Mouse (Mus musculus) liver, embryonic 15.5 days (tissue): Measurements from ENCODE around the gene Cd27. TPM values are rescaled to one million over a fixed set of nuclear protein-coding genes. Genes with fewer than 3 reads are reported as not detected.

ENCODE experiments used
- microRNA-seq: library from miRNA; unstranded; fragments of <30 nt; microRNA quantifications from one replicate; pipeline ENCODE4, GENCODE M21; 2016
- polyA plus RNA-seq: library from polyadenylated mRNA; unstranded; fragments of >200 nt; fragmentation: Nextera tagmentation; extraction: Ambion mirVana; gene quantifications from 2 replicates; pipeline ENCODE4 v1.2.1, GENCODE M21; 2015

Cd27 gene
- polyA plus RNA-seq, 1 experiment from 2014 or later: 1.3 TPM

Small RNA genes lying within 50 kb of the gene (microRNA-seq; reads per million reads assigned to microRNA genes)
- 2.5 reads per million, percentile 2 among the genes with 10 or more reads in this experiment for gene Mir3098
- gene Mir8113: not detected

Other genes with a start within 250 kb of the Cd27 start
- 0.07 TPM in 2 replicates for gene Pianp, start 240.3 kb downstream of the Cd27 start, polyA plus RNA-seq
- gene Zfp384, start 227.9 kb downstream of the Cd27 start, polyA plus RNA-seq: 4.1 and 4.7 TPM in 2 replicates
- 27.6 and 30.9 TPM in 2 replicates for gene Ing4, start 197.2 kb downstream of the Cd27 start, polyA plus RNA-seq
- 1.7 and 2.4 TPM in 2 replicates for gene Acrbp, start 187.3 kb downstream of the Cd27 start, polyA plus RNA-seq
- gene Lpar5, start 169.1 kb downstream of the Cd27 start, polyA plus RNA-seq: 1.3 TPM in 2 replicates
- 22.6 TPM in 2 replicates for gene Chd4, start 141.0 kb downstream of the Cd27 start, polyA plus RNA-seq
- 32.1 and 33.5 TPM in 2 replicates for gene Nop2, start 105.1 kb downstream of the Cd27 start, polyA plus RNA-seq
- gene Iffo1, start 91.8 kb downstream of the Cd27 start, polyA plus RNA-seq: 4.3 and 5.2 TPM in 2 replicates
- gene Gapdh, start 70.5 kb downstream of the Cd27 start, polyA plus RNA-seq: 1,016 and 1,025 TPM in 2 replicates
- 93.2 and 109 TPM in 2 replicates for gene Ncapd2, start 45.3 kb downstream of the Cd27 start, polyA plus RNA-seq
- 145 and 160 TPM in 2 replicates for gene Mrpl51, start 45.2 kb downstream of the Cd27 start, polyA plus RNA-seq
- 1.8 and 1.9 TPM in 2 replicates for gene Vamp1, start 21.5 kb downstream of the Cd27 start, polyA plus RNA-seq
- gene Tapbpl, start 5.2 kb downstream of the Cd27 start, polyA plus RNA-seq: 8.4 and 9.0 TPM in 2 replicates
- not detected in 2 replicates for gene Tuba3a, start 49.0 kb upstream of the Cd27 start, polyA plus RNA-seq
- gene Ltbr, start 76.9 kb upstream of the Cd27 start, polyA plus RNA-seq: 20.6 and 25.1 TPM in 2 replicates
- gene Scnn1a, start 83.6 kb upstream of the Cd27 start, polyA plus RNA-seq: 0.64 and 0.79 TPM in 2 replicates
- 29.4 and 31.0 TPM in 2 replicates for gene Tnfrsf1a, start 112.4 kb upstream of the Cd27 start, polyA plus RNA-seq
- 0.70 and 0.86 TPM in 2 replicates for gene Plekhg6, start 143.8 kb upstream of the Cd27 start, polyA plus RNA-seq